Mouse (Mus musculus) embryonic fibroblast, embryonic 13.5 days (primary cell): ENCODE results near the gene Gm49373.

ENCODE experiments used
- CTCF ChIP-seq: IDR thresholded peaks from 2 replicates; pipeline ENCODE4 v1.5.1; 2011; ENCODE audit warnings: mild to moderate bottlenecking, control low read depth, low read length, moderate library complexity, borderline replicate concordance; ENCODE audit not compliant: insufficient read depth
- POLR2A ChIP-seq: IDR thresholded peaks from 2 replicates; pipeline ENCODE4 v1.6.1; 2011; ENCODE audit warnings: low read depth, mild to moderate bottlenecking, control low read depth, low read length, moderate library complexity

DNA sequence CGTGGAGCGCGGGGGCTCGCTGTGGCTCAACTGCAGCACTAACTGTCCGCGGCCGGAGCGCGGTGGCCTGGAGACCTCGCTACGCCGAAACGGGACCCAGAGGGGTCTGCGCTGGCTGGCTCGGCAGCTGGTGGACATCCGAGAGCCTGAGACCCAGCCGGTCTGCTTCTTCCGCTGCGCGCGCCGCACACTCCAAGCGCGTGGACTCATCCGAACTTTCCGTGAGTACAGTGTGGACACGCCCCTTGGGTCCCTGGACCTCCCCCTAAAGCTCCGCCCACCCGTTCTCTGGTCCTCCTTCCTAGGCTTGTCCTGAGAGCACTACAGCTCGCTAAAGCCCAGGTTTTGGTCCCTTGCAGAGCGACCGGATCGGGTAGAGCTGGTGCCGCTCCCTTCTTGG is 39.8 kb downstream of the Gm49373 start:
- TF ChIP-seq POLR2A (peak; percentile 60), CTCF (no peak)
